Mouse (Mus musculus): Measurements from ENCODE around the gene Elavl2.
"Not testable (repeated sequence)": the region's sequence is repeated elsewhere in the genome, so short reads cannot be mapped to it uniquely, and the experiment has no call there.

Gene Elavl2

DNA sequence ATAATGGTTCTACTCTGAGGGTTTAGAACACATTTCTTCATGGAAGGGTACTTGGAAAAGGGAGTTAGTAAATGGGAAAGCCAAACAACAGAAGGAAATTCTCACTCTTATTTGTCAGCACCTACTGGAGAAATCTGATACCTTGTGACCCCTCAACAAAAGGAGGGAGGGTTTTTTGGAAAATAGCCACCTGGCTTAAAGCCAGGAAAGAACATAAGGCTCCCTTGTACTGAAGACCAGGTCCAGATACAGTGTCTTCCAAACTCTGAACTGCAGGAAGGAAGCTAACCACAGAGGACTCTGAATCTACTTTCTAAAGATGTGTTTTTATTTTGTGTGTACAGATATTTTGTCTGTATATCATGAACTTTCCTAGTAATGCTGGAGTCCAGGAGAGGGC lies 102.9 kb downstream of the Elavl2 start:
- DNase-seq: no peak

DNA sequence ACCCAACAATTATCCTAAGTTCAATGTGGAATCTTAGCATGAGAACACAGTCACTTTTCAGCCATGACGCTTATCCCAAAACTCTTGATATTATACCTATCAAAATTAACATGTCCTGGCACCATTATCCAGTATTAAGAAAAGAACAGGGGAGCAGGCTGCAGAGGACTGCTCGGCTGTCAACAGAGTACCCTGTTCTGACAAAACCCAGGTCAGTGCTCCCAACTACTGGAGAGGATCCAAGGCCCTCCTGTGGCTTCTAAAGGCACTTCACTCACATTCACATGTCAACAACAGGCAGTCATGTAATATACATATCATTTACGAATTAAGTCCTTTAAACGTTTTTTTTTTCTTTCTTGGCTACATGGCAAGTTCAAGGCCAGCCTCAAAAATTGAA lies 105.3 kb downstream of the Elavl2 start:
- no peak for DNase-seq

- DNase-seq: no peak
Observed at GRCm38 (mm10) chr4:91291526-91291925, 109.1 kb downstream of the Elavl2 start.

- no peak for DNase-seq
Observed at GRCm38 (mm10) chr4:91290373-91290772, 110.2 kb downstream of the Elavl2 start.

GRCm38 (mm10) chr4:91289151-91289550 lies 111.4 kb downstream of the Elavl2 start:
- no peak for DNase-seq

DNA sequence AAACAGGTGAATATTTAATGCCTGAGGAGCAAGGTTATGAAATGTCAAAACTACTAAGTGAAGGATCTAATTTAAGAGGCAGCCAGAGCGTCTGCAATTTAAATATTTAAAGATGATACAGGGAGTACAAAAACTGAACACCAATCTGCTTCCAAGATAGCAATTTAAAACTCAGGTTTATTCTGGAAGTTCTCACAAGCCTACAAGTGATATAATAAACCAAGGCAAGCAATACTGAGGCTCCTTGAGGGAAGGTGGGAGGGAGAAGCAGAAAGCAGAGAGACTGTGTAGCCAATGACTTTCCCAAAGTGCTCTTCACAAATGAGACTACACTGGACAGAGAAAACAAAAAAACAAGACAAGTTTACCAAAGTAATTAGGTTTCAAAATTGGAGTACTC lies 132.2 kb downstream of the Elavl2 start:
- DNase-seq: no peak

DNA sequence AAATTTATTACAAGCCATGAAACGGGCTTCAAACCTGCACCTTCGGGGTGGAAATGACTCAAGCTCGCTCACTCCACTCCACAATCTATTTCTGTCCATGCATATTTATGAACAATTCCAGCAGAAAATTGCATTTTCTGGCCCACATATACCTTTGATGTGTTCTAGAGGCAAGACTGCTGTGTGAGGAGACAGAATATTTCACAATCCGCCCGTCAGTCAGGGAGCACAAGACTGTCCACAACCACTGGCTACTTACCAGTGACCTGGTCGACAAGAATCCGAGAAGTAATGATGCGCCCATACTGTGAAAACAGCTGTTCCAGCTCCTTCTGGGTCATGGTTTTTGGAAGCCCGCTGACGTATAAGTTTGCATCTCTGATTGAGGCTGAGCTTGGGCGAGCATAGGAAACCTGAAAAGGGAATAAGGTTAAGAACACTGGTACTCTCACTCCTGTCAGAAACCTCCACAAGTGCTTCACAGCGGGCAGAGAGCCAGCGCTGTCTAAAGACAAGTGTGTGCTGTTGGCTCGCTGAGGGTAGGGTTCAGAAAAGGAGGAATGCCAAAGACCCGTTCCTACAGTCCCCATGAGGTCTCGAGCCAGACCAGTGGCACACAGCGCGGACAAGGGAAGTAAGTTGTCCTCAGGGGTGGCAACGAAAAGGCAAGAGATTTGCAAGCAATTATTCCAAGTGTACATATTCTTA lies 136.7 kb downstream of the Elavl2 start:
- no peak for DNase-seq

GRCm38 (mm10) chr4:91262839-91263238 lies 137.7 kb downstream of the Elavl2 start:
- DNase-seq: no peak

GRCm38 (mm10) chr4:91260622-91261021 lies 140.0 kb downstream of the Elavl2 start:
- peak; percentile 42 for DNase-seq

GRCm38 (mm10) chr4:91248650-91249049 lies 151.9 kb downstream of the Elavl2 start:
- DNase-seq: no peak

DNA sequence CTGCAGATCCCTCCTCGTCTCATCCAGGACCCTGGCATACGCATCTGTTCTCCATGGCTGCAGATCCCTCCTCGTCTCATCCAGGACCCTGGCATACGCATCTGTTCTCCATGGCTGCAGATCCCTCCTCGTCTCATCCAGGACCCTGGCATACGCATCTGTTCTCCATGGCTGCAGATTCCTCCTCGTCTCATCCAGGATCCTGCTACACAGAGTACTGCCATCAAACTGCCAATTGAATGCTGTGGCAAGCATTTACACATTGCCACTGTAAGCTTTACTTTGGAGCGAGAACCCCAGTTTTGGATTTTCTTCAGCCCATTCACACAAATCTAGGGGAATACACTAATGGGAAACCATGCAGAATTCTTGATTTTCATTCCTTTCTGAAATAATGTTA lies 155.4 kb downstream of the Elavl2 start:
- not testable (repeated sequence) for DNase-seq

DNA sequence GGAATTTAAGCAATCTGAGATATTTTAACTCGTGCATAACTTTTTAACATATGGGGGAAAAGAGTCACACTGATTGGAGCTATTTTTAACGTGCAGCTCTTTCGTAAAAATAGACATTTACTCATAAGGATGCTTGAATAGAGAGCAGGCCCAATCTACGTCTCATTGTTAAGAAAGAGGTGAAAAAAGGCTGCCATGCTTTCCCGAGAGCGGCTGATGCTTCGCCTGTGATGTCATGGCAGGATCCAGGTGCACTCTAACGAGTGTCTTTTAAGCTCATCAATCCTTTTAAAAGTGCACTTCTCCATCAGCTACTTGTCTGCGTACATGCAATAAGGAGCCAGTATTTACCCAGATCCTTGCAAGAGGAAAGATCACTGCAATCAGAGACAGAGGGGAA lies 156.0 kb downstream of the Elavl2 start:
- no peak for DNase-seq

GRCm38 (mm10) chr4:91243896-91244295 lies 156.7 kb downstream of the Elavl2 start:
- no peak for DNase-seq

- DNase-seq: peak; percentile 92
Observed at GRCm38 (mm10) chr4:91238739-91239485, 161.7 kb downstream of the Elavl2 start.

DNA sequence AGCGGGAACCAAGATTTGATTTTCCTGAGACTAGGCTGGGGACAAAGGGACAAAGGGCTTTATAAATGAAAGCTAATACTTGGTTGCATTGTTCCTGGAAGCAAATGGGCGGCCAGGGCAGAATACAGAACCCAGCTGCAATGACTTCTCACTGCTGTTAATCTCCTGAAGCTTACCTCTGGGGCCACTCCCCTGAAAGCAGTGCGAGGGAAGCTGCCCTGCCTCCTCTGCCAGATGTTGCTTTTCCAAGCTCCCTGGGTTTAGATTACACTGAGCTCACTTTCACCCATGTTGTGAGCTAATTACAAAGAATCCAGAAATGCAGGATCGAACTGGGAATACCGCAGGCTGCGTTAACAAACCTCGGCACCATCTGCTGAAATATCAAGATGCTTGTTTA lies 163.6 kb downstream of the Elavl2 start:
- no peak for DNase-seq

- DNase-seq: peak; percentile 75
Observed at GRCm38 (mm10) chr4:91234941-91235340, 165.6 kb downstream of the Elavl2 start.

GRCm38 (mm10) chr4:91233599-91233998 lies 167.0 kb downstream of the Elavl2 start:
- DNase-seq: no peak

GRCm38 (mm10) chr4:91230439-91230863 lies 170.1 kb downstream of the Elavl2 start:
- no peak for DNase-seq

GRCm38 (mm10) chr4:91228341-91228740 lies 172.2 kb downstream of the Elavl2 start:
- DNase-seq: no peak

GRCm38 (mm10) chr4:91223811-91224210 lies 176.8 kb downstream of the Elavl2 start:
- no peak for DNase-seq

DNA sequence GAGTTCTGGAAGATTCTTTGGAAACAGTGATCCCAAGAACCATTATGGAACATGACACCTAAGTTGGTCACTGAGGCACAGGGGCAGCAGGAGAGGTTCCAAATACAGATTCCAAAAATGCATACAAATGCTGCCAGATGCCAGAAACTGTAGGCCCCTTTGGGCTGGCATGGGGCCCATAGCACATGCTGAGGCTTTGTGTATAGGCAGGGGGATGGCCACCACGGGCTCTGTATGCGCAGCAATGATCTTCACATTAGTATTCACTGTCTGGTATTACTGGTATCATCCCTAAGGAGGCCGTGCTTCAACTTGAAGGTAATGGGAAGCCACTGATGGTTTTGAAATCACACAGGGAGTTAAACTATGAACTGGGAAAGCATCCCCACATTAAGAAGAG lies 181.3 kb downstream of the Elavl2 start:
- DNase-seq: no peak

- no peak for DNase-seq
Observed at GRCm38 (mm10) chr4:91213917-91214316, 186.7 kb downstream of the Elavl2 start.

DNA sequence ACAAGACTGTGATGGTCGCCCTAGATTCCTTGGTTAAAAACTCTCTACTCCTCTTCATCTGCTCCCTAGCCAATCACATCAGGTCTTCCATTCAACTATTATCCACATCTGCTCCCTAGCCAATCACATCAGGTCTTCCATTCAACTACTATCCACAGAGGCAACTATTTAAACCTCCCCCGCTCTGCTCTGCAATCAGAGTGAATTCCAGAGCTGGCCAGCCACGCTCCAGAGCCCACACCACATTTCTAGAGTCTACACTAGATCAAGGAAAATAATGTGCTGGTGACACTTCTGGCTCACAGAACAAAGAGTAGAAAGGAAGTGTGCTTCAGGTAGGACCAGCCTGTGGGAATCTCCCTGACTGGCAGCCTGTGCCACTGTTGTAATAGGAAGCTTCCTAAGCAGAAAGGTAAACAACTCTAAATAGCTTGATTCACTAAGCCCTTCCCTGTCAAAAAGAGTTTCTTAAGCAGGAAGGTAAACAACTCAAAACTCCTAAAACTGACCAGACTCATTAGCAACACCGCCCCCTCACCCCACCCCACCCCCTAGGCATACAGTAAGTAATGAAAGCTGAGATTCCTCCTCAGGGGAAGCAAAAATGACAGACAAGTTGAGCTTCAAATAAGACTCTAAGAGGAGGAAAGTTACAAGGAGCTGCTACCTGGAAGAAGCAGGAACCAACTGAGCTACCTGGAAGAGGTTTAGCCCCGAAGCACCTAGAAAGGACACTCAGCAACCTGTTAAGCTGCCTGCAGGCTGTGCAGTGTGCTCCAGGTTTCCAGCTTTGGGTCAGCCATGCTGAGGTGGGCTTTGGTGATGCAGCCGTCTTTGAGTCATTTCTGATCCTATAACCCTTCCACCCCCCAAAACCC lies 191.9 kb downstream of the Elavl2 start:
- DNase-seq: no peak
